Mouse (Mus musculus) adrenal gland, postnatal 36 days (tissue): ENCODE results near the gene Svop. TPM values are rescaled to one million over a fixed set of nuclear protein-coding genes. Genes with fewer than 3 reads are reported as not detected.

ENCODE experiments used
- DNase-seq, 2 experiments: peaks; one replicate each; pipeline ENCODE4 v3.0.0; 2021; ENCODE audit warnings: mixed read lengths in 1 of 2
- long read RNA-seq, 2 experiments: library from polyadenylated mRNA; stranded (forward); transcript quantifications; one replicate each; pipeline ENCODE4 v2.0.0; 2021; ENCODE audit warnings: borderline sequencing depth in 2 of 2
- total RNA-seq, 2 experiments: library from RNA; stranded (reverse); gene quantifications; 2 replicates each; pipeline ENCODE4 v1.2.3; 2021

Gene Svop
- total RNA-seq = 1 to 10 TPM; 2.2 to 2.6 TPM
- long read RNA-seq, experiment 1, partial matches to known transcripts = 1 of 4 reads
- long read RNA-seq, experiment 1, other reads (novel, unspliced or antisense) = 1 of 4 reads
- long read RNA-seq, experiment 2, partial matches to known transcripts = 0 of 2 reads
- long read RNA-seq, experiment 2, other reads (novel, unspliced or antisense) = 0 of 2 reads

DNA sequence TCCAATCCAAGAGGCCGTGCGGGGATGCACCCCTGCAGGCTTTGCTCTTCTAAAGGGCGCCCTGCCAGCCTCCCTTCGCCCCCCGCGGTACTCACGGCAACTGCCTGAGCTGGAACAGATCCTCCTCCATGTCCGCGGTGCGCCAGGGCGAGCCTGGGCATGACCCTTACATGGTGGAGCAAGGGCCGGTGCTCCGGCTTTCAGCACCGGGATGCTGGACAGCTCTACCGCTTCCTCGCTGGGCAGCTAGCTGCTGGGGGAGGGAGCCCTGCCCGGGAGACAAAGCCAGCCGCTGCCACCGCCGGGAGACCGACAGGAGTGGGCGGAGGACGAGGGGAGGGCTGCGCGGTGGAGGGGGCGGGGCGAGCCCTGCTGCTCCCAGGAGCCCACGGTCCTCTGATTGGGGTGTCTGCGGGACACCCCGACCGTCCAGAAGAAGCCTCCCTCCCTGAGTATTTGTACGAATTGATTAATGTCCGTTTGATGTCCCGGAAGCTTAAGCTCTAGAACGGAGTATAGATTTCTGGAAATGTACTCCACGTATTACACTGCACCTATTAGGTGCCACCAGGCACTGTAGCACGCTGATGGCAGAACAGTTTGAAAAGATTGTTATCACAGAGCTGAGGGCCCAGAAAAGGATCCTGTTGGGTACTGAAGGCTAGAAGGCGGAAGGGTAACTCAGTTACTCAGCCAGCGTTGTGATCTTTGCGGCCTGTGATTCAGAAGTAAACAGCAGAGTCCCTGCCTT, at the start of gene Svop:
Gene Svop (minus strand): TSS at position 514 of the 751 bp plus-strand sequence.
- peak; percentile 89 to 90 for DNase-seq

DNA sequence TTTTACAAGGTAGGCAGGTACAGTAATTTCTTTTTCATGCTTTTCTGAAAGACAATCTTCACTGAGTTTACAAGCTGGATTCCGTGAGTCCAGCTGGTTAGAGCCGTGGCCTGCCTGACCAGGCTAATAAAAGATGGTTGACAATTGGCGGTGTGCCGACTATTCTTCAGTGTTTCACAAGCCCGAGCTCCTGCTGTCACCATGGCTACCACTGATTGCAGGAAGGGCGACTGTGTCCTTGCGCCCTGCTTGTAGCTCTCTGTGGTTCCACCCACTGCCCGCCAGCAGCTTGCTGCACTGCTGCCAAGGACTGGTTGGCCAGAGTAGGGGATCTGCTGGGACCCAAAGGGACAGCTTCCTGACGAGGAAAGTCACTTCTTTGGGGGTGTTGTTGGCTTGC, 47.8 kb upstream of the Svop start:
- peak; percentile 90 to 93 for DNase-seq

DNA sequence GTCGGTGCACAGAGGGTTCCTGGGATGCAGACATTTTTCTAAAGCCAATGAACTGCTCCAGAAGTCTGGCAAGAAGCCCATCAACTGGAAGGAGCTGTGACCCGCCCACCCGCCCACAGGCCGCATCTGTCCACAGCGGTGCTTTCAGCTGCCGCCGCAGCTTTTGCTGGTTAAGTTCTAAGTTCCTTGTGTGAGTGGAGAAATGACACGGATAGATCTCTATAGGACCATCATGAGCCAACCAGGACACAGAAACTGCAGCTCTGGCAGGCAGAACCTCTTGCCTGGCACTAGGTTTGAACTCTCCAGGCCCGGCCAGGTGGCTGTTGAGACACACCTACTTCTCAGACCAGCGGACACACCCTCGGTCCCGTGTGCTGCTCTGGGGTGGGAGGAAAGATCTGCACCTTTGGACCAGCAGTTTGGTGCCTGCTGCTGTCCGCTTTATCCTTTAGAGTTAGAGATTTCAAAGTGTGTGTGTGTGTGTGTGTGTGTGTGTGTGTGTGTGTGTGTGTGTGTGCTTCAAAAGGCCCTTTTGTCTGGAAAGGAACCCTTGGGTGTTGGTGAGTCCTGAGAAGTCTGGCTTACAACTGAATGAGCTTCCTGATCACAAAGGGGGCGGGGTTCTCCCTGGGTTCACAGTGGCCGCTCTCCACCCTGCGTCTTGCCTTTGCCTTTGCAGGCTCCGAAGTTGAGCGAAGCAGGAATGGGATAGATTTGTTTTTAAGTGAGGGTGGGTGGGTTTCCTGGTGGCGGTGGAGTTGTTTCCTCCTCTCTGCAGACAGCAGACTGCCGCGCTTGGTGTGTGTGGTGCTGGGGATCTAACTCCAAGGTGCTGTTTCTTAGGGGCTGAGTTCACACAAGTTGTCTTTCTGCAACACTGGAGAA, 47.2 kb upstream of the Svop start:
- DNase-seq = peak in 1 of 2 experiments; percentile 64

DNA sequence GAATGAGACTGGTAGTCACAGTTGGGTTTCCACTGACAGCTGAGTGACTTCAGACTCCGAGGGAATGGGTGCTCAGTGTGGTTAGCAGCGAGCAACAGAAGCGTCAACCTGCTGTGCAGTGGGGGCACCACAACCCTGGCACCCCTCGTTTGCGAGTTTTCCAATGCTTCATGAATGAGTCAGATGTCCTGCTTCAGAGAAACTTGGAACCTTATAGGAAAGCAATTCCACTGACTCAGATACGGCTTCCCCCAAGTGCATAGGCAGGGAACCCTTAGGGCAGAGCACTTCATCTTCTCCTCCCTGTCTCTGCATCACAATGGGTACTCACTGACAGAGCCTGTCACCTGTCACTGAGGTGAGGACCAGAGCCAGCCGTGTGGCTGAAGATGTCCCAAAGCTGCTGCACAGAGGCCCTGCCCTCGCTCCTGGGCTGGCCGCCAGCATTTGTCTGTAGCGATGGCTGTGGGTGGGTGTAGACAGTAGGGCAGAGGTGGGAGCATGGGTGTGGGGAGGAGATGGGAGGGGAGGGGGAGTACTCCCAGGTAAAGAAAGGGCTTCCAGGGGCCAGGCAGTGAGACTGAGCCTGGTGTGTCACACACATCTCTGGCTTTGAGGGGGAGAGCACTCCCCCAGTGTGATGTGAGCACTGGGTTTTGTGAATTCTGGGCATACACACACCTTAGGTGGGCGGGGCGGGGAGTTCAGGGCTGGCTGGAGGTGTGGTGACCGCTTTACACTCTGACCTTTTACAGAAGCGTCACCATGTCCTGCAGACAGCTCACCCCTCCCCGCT, 46.3 kb upstream of the Svop start:
- DNase-seq = peak in 1 of 2 experiments; percentile 29

DNA sequence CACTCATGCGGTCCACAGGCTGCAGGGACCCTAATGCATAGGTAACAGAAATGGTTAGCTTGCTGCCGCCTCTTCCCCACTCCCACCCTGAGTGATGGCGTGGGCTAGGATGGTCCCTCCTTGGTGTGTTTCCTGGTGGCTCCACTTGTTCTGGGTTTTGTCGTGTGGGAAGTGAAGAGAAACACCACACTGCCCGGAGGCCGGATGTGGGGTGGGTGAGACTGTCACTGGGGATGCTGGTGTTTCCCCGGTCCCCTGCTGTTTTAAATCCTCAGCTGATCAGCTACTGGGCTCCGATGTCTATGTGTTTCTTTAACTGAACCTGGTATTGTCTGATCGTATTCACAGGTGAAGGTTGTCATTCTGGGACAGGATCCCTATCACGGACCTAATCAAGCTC, 44.1 kb upstream of the Svop start:
- DNase-seq = no peak

DNA sequence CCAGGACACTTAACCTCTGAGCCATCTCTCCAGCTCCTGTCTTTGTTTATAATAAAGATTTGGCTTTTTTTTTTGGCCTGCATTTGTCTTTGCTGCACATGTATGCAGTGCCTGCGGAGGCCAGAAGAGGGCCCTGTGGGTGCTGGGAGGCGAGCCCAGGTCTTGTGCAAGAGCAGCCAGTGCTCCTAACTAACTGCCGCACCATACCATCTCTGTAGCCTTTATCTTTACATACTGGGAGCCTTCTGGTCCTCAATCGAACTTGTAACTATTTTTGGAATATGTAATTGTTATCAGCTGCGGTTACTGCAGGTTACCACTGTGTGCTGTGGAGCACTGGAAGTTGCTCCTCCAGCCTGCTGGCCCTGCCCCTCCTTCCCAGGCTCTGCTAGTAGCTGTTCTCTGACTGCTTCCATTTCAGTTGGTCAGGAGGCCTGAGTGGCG, 42.7 kb upstream of the Svop start:
- DNase-seq = peak; percentile 84 to 88

DNA sequence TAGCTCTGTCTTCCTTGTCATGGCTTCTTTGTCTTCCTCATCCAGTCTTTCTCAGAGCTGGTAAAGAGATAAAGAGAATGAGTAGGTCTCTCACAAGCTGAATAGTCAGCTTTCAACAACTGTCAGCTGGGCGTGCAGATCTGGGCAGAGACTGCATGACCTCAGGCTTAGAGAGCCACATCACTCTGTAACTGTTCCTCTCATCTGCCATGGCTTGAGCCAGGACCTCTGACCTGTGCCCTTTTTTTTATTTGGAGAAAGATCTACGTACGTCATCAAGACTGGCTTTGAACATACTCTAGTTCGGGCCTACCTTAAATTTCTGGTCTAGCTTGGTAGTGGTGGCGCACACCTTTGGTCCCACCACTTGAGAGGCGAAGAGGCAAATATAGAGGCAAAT, 41.5 kb upstream of the Svop start:
- no peak for DNase-seq

DNA sequence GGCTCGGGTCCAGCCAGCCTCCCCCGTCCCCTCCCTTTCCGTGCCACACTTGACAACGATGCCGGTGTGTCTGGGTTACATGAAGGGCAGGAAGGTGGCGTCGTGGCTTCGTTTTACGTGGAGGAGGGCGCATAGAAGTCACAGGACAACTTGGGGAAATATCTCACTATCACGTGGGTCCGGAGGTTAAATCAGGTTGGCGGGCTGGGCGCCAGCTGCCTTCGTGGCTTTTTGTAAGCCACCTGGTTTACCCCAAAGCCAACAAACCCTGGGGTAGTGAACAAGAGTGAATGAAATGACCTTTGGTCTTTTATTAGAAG, 40.1 kb upstream of the Svop start:
- peak in 1 of 2 experiments; percentile 73 for DNase-seq

DNA sequence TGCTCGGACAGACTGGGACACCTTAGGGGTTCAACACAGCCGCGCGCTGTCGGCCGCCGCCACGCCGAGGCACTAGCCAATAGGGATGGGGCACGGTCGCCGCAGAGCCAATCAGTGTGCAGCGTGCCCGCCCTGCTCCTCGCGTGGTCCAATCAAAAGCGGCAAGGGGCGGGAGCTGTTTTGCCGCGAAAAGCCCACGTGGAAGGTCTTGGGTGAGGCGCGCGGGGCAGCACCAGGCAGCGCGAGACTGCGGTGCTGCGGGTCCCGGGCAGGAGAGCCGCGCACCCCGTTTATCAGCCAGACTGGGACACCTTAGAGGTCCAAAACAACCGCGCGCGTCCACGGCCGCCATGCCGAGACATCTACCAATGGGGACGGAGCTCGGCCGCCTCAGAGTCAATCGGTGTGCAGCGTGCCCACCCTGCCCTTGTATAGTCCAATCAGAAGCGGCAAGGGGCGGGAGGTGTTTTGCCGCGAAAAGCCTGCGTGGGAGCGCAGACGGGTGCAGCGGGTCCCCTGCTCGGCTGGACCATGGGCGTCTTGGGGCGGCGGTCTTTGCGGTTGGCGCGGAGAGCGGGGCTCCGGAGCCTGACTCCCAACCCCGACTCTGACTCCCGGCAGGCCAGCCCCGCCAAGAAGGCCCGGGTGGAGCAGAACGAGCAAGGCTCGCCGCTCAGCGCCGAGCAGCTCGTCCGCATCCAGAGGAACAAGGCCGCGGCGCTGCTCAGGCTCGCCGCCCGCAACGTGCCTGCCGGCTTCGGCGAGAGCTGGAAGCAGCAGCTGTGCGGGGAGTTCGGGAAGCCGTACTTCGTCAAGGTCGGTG, 39.5 kb upstream of the Svop start:
- peak; percentile 95 to 96 for DNase-seq

DNA sequence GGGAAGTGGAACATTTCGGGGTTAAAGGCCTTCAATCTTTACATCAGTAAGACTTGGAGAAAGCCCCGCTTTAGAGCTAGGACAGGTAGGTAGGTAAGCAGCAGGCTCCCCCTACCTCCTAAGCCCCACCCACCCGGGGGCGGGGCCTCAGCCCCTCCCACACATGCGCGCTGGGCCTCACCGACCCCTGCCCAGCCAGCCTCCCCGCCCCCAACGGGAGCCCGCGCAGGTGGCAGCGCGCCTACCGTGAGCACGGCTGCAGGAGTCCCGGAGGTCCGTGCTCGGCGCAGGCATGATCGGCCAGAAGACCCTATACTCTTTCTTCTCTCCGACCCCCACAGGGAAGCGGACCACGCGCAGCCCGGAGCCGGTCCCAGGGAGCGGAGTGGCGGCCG, 38.8 kb upstream of the Svop start, which contains the start of gene Ung:
Gene Ung (plus strand): TSS at position 176 of the 395 bp plus-strand sequence.
- peak in 1 of 2 experiments; percentile 55 for DNase-seq

DNA sequence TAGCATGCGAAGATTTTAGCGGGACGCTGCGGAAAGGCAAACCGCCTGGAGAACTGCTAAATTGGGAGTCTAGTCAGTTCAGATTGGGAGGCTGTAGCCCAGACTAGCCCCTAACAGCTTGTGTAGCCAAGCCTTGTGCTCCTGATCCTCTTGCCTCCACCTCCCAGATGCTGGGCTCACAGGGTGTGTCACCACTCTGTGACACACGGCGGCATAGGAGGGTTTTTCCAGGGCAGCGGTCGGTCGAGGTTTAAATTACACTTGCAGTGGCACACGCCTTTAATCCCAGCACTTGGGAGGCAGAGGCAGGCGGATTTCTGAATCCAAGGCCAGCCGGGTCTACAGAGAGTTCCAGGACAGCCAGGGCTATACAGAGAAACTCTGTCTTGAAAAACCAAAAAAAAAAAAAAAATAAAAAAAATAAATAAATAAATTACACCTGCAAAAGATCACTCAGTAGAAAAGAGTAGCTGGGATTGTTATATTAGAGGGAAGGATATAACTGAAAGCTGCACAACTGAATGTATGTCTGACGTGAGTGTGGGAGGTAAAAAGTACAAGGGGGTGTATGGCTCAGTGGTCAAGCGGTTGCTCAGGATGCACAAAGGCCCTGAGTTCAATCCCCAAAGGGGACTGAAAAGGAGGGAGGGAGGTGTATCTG, 38.3 kb upstream of the Svop start:
- no peak for DNase-seq

DNA sequence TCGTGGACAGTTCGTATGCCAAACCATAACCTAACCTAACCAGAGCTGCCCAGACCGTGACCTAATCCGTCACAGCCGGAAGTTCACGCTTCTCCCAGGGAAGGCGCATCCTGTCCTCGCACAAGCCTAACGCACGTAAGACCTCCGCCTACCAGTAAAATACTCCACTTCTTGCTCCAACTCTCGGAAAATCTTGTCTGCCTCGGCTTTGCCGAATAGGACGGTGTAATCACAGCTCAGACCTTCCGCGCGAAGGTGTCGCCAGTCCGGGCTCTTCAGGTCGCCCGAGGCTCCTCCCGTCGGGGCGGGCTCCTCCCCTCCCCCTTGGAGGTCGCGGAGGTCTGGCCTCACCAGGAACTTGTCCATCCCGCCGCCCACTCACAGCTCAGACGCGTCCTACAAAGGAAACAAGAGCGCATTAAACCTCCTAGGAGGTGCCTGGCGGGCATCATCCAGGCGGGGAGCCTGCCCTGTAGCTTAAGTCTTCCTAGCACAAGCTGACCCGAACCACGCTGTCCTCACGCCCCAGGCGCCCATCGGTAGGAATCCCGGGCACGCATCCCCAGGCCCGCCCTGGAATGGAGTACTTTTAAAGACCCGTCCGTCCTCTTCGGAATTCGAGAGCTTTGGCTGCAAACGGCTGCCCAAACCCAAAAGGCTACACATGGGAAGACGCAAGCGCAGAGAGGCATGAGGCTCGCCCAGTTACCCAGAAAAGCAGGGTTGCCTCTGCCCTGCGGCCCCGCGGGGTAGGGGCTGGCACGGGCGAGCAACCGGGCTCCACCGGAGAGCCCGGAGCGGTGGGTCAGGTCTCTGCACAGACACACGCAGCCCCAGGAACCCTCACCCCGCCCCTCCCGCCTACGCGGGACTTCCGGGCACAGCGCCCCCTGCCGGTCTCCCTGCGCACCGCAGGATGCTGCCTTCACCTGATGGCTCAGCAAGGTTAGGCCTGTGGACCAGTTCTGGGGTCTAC, 36.3 kb upstream of the Svop start, which contains the start of gene Alkbh2:
Gene Alkbh2 (minus strand): TSS at position 845 of the 976 bp plus-strand sequence.
- peak; percentile 87 to 92 for DNase-seq

DNA sequence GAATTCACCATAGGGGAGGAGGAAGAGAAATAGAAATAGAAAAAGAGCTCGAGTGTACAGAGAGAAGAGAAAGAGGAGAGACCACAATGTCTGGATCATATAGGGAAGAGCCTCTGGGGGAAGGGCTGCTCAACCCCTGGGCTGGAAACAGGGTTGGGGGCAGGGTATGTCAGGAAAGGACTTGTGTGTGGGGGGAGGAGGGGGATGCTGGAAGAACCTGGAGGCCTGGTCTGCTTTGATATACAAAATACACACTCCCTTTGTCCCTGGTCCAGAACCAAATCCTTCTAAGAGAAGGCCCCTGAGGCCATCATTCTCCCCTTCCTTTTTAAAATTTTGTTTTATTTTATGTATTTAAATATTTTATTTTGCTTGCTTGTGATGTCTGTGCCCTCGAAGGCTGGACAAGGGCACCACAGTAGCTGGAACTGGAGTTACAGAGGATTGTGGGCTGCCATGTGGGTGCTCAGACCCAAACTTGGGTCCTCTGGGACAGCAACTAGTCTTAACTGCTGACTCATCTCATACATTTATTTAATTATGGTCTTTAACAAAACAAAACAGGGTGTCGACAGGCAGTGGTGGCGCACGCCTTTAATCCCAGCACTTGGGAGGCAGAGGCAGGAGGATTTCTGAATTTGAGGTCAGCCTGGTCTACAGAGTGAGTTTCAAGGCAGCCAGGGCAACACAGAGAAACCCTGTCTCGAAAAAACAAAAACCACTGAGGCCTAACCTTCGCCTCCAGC, 35.3 kb upstream of the Svop start:
- no peak for DNase-seq

DNA sequence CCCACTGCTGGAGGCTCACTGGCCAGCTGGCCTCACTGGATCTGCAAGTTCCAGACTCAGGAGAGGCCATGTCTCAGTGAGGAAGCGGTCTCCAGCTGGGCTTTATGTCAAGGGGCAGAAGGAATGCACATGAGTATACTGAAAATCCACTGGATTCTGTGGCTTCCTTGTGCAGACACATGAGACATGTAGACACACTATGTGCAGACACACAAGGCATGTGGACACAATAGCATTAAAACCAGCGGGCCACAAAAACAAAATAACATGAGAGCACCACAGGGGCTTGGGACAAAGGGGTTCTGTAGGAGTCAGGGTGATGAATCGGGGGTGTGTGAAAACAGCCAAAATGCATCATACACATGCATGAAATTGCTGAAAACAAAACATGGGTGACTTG, 34.6 kb upstream of the Svop start:
- DNase-seq = no peak

DNA sequence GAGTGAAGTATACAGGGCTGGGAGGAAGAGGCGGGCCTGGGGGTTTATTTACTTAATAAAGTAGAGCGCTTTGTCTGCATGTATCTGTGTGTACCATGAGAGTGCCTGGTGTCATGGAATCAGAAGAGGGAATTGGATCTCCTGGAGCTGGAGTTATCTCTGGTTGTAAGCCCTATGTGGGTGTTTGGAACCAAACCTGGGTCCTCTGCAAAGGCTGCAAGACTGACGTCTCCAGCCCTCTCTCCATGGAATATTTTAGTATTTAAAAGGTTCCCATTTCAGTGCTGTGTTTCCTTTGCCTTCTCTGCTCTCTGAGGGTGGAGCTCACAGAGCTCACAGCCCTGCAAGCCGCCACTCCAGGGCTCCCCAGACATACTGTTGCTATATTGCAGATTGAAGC, 28.4 kb upstream of the Svop start:
- no peak for DNase-seq

DNA sequence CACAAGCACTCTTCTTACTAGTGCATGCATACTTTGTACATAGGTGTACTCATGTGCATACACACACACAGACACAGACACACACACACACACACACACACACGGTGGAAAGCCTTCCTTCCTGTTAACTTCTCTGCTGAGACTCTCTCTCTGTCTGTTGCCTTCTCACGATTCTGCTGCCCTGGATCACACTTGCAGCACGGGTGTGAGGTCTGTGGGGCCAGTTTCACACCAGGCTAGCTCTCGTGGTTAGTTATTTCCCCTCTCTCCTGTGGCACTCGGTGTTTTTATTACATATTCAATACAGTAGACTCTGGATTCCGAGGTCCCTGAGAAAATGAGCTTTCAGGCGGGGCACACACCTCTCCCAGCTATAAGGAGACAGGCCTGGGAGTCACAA, 25.2 kb upstream of the Svop start:
- no peak for DNase-seq

DNA sequence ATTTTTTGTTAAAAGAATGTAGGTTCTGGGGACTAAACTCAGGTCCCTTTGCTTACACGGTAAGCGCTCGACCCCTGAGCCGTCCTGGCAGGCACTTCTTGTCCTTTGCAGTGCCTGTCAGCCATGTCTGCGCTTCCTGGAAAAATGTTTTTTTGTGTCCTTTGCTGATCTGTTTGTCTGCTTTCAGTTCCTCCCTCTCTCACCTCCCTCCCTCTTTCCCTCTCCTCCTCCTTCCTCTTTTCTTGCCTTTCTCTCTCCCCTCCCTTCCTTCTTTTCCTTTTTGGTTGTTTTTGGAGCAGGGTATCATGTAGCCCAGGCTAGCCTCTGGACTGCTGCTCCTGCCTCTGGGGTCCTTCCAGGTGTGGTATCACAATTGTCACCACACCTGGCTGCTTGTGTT, 23.7 kb upstream of the Svop start:
- DNase-seq = no peak

DNA sequence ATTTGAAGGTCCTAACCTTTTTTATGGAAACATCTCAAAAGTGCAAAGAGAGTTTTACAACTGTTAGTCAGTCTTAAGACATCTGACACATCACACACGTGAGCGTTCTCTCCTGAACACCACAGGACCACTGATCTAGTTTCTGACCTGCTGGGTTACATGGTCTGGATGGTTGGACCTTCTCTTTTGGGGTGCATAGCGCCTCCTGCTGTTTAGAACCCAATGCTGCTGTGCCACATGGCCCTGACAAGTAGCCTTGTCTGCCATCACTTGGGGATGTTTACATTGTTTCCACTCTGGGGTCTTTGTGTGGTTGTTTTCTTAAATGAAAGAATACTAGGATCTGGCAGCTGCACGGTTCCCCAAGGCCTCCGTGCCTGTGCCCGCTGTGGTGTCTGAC, 22.0 kb upstream of the Svop start:
- DNase-seq = no peak
